Mouse (Mus musculus): Measurements from ENCODE around the gene Mdk. TPM values are rescaled to one million over a fixed set of nuclear protein-coding genes. Genes with fewer than 3 reads are reported as not detected.

Gene Mdk
- 1.9 TPM in 1 of 2 replicates, not detected in the other for total RNA-seq (2015; ENCODE audit: low replicate concordance)
- total RNA-seq (2017; ENCODE audit: low replicate concordance): 0.77 TPM in 1 of 2 replicates, not detected in the other

GRCm38 (mm10) chr2:91932160-91932711 lies at the start of gene Mdk:
TSS of gene Mdk (minus strand) at chr2:91932297.
- ATAC-seq (replicated peaks; ENCODE audit: low FRiP score, poor library complexity, severe bottlenecking): no peak

GRCm38 (mm10) chr2:91980830-91981229 lies 48.7 kb upstream of the Mdk start:
- ATAC-seq (replicated peaks; ENCODE audit: low FRiP score, poor library complexity, severe bottlenecking): no peak

GRCm38 (mm10) chr2:91980245-91980644 lies 48.1 kb upstream of the Mdk start:
- no peak for ATAC-seq (replicated peaks; ENCODE audit: low FRiP score, poor library complexity, severe bottlenecking)

- no peak for ATAC-seq (replicated peaks; ENCODE audit: low FRiP score, poor library complexity, severe bottlenecking)
Observed at GRCm38 (mm10) chr2:91978547-91978946, 46.5 kb upstream of the Mdk start.

GRCm38 (mm10) chr2:91977960-91978359 lies 45.9 kb upstream of the Mdk start:
- no peak for ATAC-seq (replicated peaks; ENCODE audit: low FRiP score, poor library complexity, severe bottlenecking)

GRCm38 (mm10) chr2:91975581-91976541 lies 43.8 kb upstream of the Mdk start, which contains the start of gene Dgkz:
TSS of gene Dgkz (minus strand) at chr2:91975864.
- no peak for ATAC-seq (replicated peaks; ENCODE audit: low FRiP score, poor library complexity, severe bottlenecking)

- no peak for ATAC-seq (replicated peaks; ENCODE audit: low FRiP score, poor library complexity, severe bottlenecking)
Observed at GRCm38 (mm10) chr2:91973416-91974135, 41.5 kb upstream of the Mdk start.

- no peak for ATAC-seq (replicated peaks; ENCODE audit: low FRiP score, poor library complexity, severe bottlenecking)
Observed at GRCm38 (mm10) chr2:91972121-91972566, 40.0 kb upstream of the Mdk start.

GRCm38 (mm10) chr2:91971231-91972097 lies 39.4 kb upstream of the Mdk start:
- no peak for ATAC-seq (replicated peaks; ENCODE audit: low FRiP score, poor library complexity, severe bottlenecking)

- ATAC-seq (replicated peaks; ENCODE audit: low FRiP score, poor library complexity, severe bottlenecking): no peak
Observed at GRCm38 (mm10) chr2:91967962-91968361, 35.9 kb upstream of the Mdk start.

- ATAC-seq (replicated peaks; ENCODE audit: low FRiP score, poor library complexity, severe bottlenecking): no peak
Observed at GRCm38 (mm10) chr2:91966367-91966766, 34.3 kb upstream of the Mdk start.

- ATAC-seq (replicated peaks; ENCODE audit: low FRiP score, poor library complexity, severe bottlenecking): no peak
Observed at GRCm38 (mm10) chr2:91965417-91965816, 33.3 kb upstream of the Mdk start.

- ATAC-seq (replicated peaks; ENCODE audit: low FRiP score, poor library complexity, severe bottlenecking): no peak
Observed at GRCm38 (mm10) chr2:91964610-91965204, 32.6 kb upstream of the Mdk start.

GRCm38 (mm10) chr2:91963443-91963932 lies 31.4 kb upstream of the Mdk start:
- peak; percentile 79 for ATAC-seq (replicated peaks; ENCODE audit: low FRiP score, poor library complexity, severe bottlenecking)

GRCm38 (mm10) chr2:91962864-91963401 lies 30.8 kb upstream of the Mdk start:
- ATAC-seq (replicated peaks; ENCODE audit: low FRiP score, poor library complexity, severe bottlenecking): no peak

- no peak for ATAC-seq (replicated peaks; ENCODE audit: low FRiP score, poor library complexity, severe bottlenecking)
Observed at GRCm38 (mm10) chr2:91961901-91962761, 30.0 kb upstream of the Mdk start.

- ATAC-seq (replicated peaks; ENCODE audit: low FRiP score, poor library complexity, severe bottlenecking): no peak
Observed at GRCm38 (mm10) chr2:91960459-91960858, 28.4 kb upstream of the Mdk start.
